Mouse (Mus musculus) heart, adult 2 months (tissue): Measurements from ENCODE around the gene Nfic.

Experiments used
- CTCF ChIP-seq: fragments of 200-600 bp; IDR thresholded peaks from 2 replicates; pipeline ENCODE4 v1.8.1; 2022; ENCODE audit warnings: antibody characterized with exemption, mild to moderate bottlenecking, moderate library complexity
- EP300 ChIP-seq: fragments of 200-500 bp; IDR thresholded peaks from 2 replicates; pipeline ENCODE4 v1.6.1; 2011; ENCODE audit warnings: low read depth, low read length, control low read depth; ENCODE audit not compliant: insufficient read depth
- POLR2A ChIP-seq: fragments of 200-500 bp; IDR thresholded peaks from 2 replicates; pipeline ENCODE4 v1.6.1; 2011; ENCODE audit warnings: mild to moderate bottlenecking, low read depth, low read length, control low read depth; ENCODE audit not compliant: insufficient read depth

DNA sequence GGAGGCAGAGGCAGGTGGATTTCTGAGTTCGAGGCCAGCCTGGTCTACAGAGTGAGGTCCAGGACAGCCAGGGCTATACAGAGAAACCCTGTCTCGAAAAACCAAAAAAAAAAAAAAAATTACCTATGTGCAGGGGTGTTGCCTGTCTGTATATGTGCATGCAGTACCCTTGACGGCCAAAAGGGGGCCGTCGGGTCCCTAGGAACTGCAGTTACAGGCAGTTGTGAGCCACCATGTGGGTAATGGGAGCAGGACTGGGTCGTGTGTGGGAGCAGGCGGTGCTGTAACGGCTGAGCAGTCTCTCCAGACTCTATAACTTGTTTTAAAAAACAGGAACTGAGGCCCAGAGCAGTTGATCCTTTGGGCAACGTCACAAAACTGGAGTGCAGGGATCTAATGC lies 28.5 kb upstream of the Nfic start:
- TF ChIP-seq CTCF = peak; percentile 59
- TF ChIP-seq POLR2A = no peak
- TF ChIP-seq EP300 = no peak
